Mouse (Mus musculus) CH12.LX (cell line): ENCODE measurements around the gene Ercc8. TPM values are rescaled to one million over a fixed set of nuclear protein-coding genes. Genes with fewer than 3 reads are reported as not detected.

ENCODE experiments used
- DNase-seq: peaks from one replicate; pipeline ENCODE4 v3.0.0-alpha.2; 2013; ENCODE audit errors: extremely low read depth
- H3K27ac ChIP-seq: 2 replicates; pipeline ENCODE4 v1.5.1; 2012; ENCODE audit warnings: low read depth, mild to moderate bottlenecking, control low read depth, moderate library complexity; ENCODE audit not compliant: insufficient read depth
- H3K27me3 ChIP-seq: replicated peaks from 2 replicates; pipeline ENCODE3; 2012; ENCODE audit warnings: inconsistent platforms
- H3K36me3 ChIP-seq, 2 experiments: replicated peaks in 1 of 2; 2 replicates each; pipeline versions ENCODE3 to v1.6.1; 2012; ENCODE audit warnings: inconsistent platforms in 1 of 2, low read length in 1 of 2, mild to moderate bottlenecking in 1 of 2, mixed read lengths in 1 of 2, moderate library complexity in 1 of 2; ENCODE audit not compliant: control insufficient read depth in 1 of 2, insufficient read depth in 1 of 2
- H3K4me1 ChIP-seq, 2 experiments: 2 replicates each; pipeline ENCODE4 v1.6.1; 2012; ENCODE audit warnings: inconsistent platforms in 1 of 2, moderate library complexity in 1 of 2; ENCODE audit not compliant: insufficient read depth in 2 of 2, control insufficient read depth in 1 of 2
- H3K4me2 ChIP-seq: 2 replicates; pipeline ENCODE4 v1.6.1; 2012; ENCODE audit warnings: low read depth, mild to moderate bottlenecking, control low read depth; ENCODE audit not compliant: poor library complexity, insufficient read depth, severe bottlenecking
- H3K4me3 ChIP-seq, 3 experiments: fragments of 150-350 bp in 1 of 3; sonication (generic) in 1 of 3; replicated peaks in 1 of 3; 2 replicates each; pipeline versions ENCODE3 to v1.5.1; 2011 to 2012; ENCODE audit warnings: low read depth in 2 of 3, low read length in 2 of 3, mild to moderate bottlenecking in 2 of 3, moderate library complexity in 2 of 3, control low read depth in 1 of 3, improper control_type of control experiment in 1 of 3, inconsistent platforms in 1 of 3, mixed read lengths in 1 of 3; ENCODE audit not compliant: poor library complexity in 1 of 3
- H3K79me2 ChIP-seq: replicated peaks from 2 replicates; pipeline ENCODE4 v1.6.1; 2012; ENCODE audit warnings: mild to moderate bottlenecking, moderate library complexity; ENCODE audit not compliant: control insufficient read depth, poor library complexity, insufficient read depth, severe bottlenecking; ENCODE audit errors: extremely low read depth
- H3K9ac ChIP-seq: 2 replicates; pipeline ENCODE4 v1.6.1; 2012; ENCODE audit warnings: low read depth, mild to moderate bottlenecking, control low read depth, moderate library complexity; ENCODE audit not compliant: insufficient read depth
- H3K9me3 ChIP-seq: replicated peaks from 2 replicates; pipeline ENCODE3; 2012; ENCODE audit warnings: low read length, inconsistent platforms, mixed read lengths
- BHLHE40 ChIP-seq: IDR thresholded peaks from 2 replicates; pipeline ENCODE4 v1.6.1; 2011; ENCODE audit warnings: mild to moderate bottlenecking, low read depth, low read length, improper control_type of control experiment
- CHD1 ChIP-seq: IDR thresholded peaks from 2 replicates; pipeline ENCODE4 v1.6.1; 2012; ENCODE audit warnings: low read depth, low read length, improper control_type of control experiment, inconsistent platforms
- CHD2 ChIP-seq: IDR thresholded peaks from 2 replicates; pipeline ENCODE4 v1.6.1; 2011; ENCODE audit warnings: low read length, improper control_type of control experiment
- CTCF ChIP-seq, 2 experiments: IDR thresholded peaks in 1 of 2; conservative IDR thresholded peaks in 1 of 2; 2 replicates each; pipeline ENCODE4 v1.5.1; 2011 to 2012; ENCODE audit warnings: low read depth in 2 of 2, low read length in 2 of 2, improper control_type of control experiment in 1 of 2, inconsistent platforms in 1 of 2, mild to moderate bottlenecking in 1 of 2, moderate library complexity in 1 of 2
- ELF1 ChIP-seq: IDR thresholded peaks from 2 replicates; pipeline ENCODE4 v1.6.1; 2014; ENCODE audit warnings: low read depth, mild to moderate bottlenecking, inconsistent platforms, low read length, improper control_type of control experiment
- EP300 ChIP-seq: IDR thresholded peaks from 2 replicates; pipeline ENCODE4 v1.6.1; 2011; ENCODE audit warnings: low read length, improper control_type of control experiment
- GABPA ChIP-seq: IDR thresholded peaks from 2 replicates; pipeline ENCODE4 v1.6.1; 2012; ENCODE audit warnings: low read depth, low read length, improper control_type of control experiment, inconsistent platforms; ENCODE audit not compliant: insufficient replicate concordance
- HCFC1 ChIP-seq: IDR thresholded peaks from 2 replicates; pipeline ENCODE4 v1.6.1; 2012; ENCODE audit warnings: low read depth, mild to moderate bottlenecking, inconsistent platforms, low read length, improper control_type of control experiment
- IRF4 ChIP-seq: IDR thresholded peaks from 2 replicates; pipeline ENCODE4 v1.6.1; 2014; ENCODE audit warnings: low read depth, mild to moderate bottlenecking, inconsistent platforms, low read length, improper control_type of control experiment
- JUN ChIP-seq: IDR thresholded peaks from 2 replicates; pipeline ENCODE4 v1.6.1; 2011; ENCODE audit warnings: low read depth, mild to moderate bottlenecking, low read length, improper control_type of control experiment, moderate library complexity; ENCODE audit not compliant: insufficient read depth
- MAFK ChIP-seq: IDR thresholded peaks from 2 replicates; pipeline ENCODE4 v1.6.1; 2011; ENCODE audit warnings: low read length, improper control_type of control experiment; ENCODE audit not compliant: insufficient replicate concordance
- MAZ ChIP-seq: IDR thresholded peaks from 2 replicates; pipeline ENCODE4 v1.6.1; 2012; ENCODE audit warnings: low read depth, mild to moderate bottlenecking, inconsistent platforms, low read length, improper control_type of control experiment, moderate library complexity
- MEF2A ChIP-seq: IDR thresholded peaks from 2 replicates; pipeline ENCODE4 v1.6.1; 2014; ENCODE audit warnings: low read depth, mild to moderate bottlenecking, inconsistent platforms, low read length, improper control_type of control experiment, borderline replicate concordance
- MYC ChIP-seq: IDR thresholded peaks from 2 replicates; pipeline ENCODE4 v1.6.1; 2011; ENCODE audit warnings: low read depth, mild to moderate bottlenecking, improper control_type of control experiment, low read length
- NRF1 ChIP-seq: IDR thresholded peaks from 2 replicates; pipeline ENCODE4 v1.6.1; 2014; ENCODE audit warnings: low read depth, mild to moderate bottlenecking, inconsistent platforms, low read length, improper control_type of control experiment, moderate library complexity
- SIN3A ChIP-seq: IDR thresholded peaks from 2 replicates; pipeline ENCODE4 v1.6.1; 2012; ENCODE audit warnings: low read length, improper control_type of control experiment, inconsistent platforms
- TBP ChIP-seq: conservative IDR thresholded peaks from 2 replicates; pipeline ENCODE4 v1.6.1; 2011; ENCODE audit warnings: low read depth, low read length, improper control_type of control experiment
- UBTF ChIP-seq: IDR thresholded peaks from 2 replicates; pipeline ENCODE4 v1.6.1; 2012; ENCODE audit warnings: low read depth, mild to moderate bottlenecking, inconsistent platforms, low read length, improper control_type of control experiment, moderate library complexity
- USF1 ChIP-seq: IDR thresholded peaks from 2 replicates; pipeline ENCODE4 v1.6.1; 2014; ENCODE audit warnings: low read depth, mild to moderate bottlenecking, inconsistent platforms, low read length, improper control_type of control experiment
- USF2 ChIP-seq: conservative IDR thresholded peaks from 2 replicates; pipeline ENCODE4 v1.6.1; 2011; ENCODE audit warnings: low read depth, low read length, improper control_type of control experiment
- ZC3H11A ChIP-seq: IDR thresholded peaks from 2 replicates; pipeline ENCODE4 v1.6.1; 2012; ENCODE audit warnings: low read depth, mild to moderate bottlenecking, inconsistent platforms, low read length, improper control_type of control experiment
- dilution Hi-C: fragments of 300-500 bp; cut with MboI; formaldehyde crosslinking; loops from 2 replicates; pipeline ENCODE4 v1.14.3; 2020; ENCODE audit warnings: low sequenced_read_pairs; ENCODE audit not compliant: extremely low pct_unique_long_range_greater_than_20kb, extremely low pct_ligation_motif_present
- in situ Hi-C: fragments of 300-500 bp; cut with MboI; formaldehyde crosslinking; loops from 3 replicates; pipeline ENCODE4 v1.14.3; 2019; ENCODE audit warnings: low sequenced_read_pairs, low pct_ligation_motif_present, low pct_unique_long_range_greater_than_20kb, mixed read lengths
- polyA plus RNA-seq: library from polyadenylated mRNA; unstranded; fragments of >175 nt; gene quantifications from 2 replicates; pipeline ENCODE4 v1.2.1, GENCODE M21; 2012; ENCODE audit warnings: low read depth; ENCODE audit not compliant: insufficient read length
- total RNA-seq, 2 experiments: library from RNA; depleted of rRNA; stranded (reverse); fragments of 300-350 nt in 1 of 2; fragments of >200 nt in 1 of 2; gene quantifications; 2 replicates each; pipeline ENCODE4 v1.2.3; 2012 to 2014

Gene Ercc8
- total and polyA plus RNA-seq, 3 experiments = 20.0 to 29.4 (median 20.7) TPM

DNA sequence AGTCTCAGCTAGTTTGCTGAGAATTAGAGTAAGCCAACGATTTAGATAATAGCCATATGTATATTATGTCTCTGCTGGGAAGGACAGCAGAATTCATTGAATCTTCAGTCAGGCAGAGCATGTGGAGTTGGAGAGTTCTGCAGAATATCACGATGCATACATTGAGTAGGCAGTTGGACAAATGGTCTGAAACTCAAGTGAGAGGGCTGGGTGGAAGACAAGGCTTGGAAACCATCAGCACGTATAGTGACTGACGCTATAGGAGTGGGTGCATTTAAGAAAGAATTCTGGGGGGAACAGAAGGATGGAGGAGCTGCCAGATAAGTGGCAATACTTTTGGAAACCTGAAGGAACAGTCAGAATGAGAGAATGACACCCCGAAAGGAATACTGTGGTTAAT lies 27.8 kb upstream of the Ercc8 start:
- no peak for TF ChIP-seq HCFC1
- no peak for TF ChIP-seq EP300
- no peak for TF ChIP-seq TBP
- TF ChIP-seq MAFK = no peak
- no peak for TF ChIP-seq MEF2A
- TF ChIP-seq BHLHE40 = no peak
- TF ChIP-seq MYC = no peak
- TF ChIP-seq CTCF (conservative IDR thresholded peaks at IDR 0.05 in 1 of 2, IDR thresholded peaks at IDR 0.05 in 1 of 2; ENCODE audit: low read depth in 2 of 2, low read length in 2 of 2) = no peak
- no peak for TF ChIP-seq ZC3H11A
- TF ChIP-seq NRF1 = no peak
- no peak for TF ChIP-seq UBTF
- TF ChIP-seq CHD2 = no peak
- no peak for TF ChIP-seq CHD1
- TF ChIP-seq GABPA = no peak
- TF ChIP-seq, all 38 proteins: peak for 0
- Histone ChIP-seq H3K9me3 (peaks cover 4% of the 10 kb centered on the region), H3K4me1 (peaks cover 3 to 30% of the 10 kb centered on the region in 2 experiments; a peak in 3 of 4 replicates), H3K9ac (no peak overlapping the region), H3K79me2 (peaks cover 2% of the 10 kb centered on the region; the same call in 1 of the 2 replicates), H3K36me3 (peaks cover 2 to 15% of the 10 kb centered on the region in 2 experiments), H3K4me2 (no peak overlapping the region), H3K27ac (no peak overlapping the region), H3K27me3 (no peaks in the 10 kb centered on the region), H3K4me3 (no peak overlapping the region)
- dilution Hi-C loops (no loop called here), in situ Hi-C loops (loop anchor here (25.0 kb wide), 2 partner anchors 668 to 1018 kb away; no protein-coding TSS in a partner anchor)
- DNase-seq = no peak

DNA sequence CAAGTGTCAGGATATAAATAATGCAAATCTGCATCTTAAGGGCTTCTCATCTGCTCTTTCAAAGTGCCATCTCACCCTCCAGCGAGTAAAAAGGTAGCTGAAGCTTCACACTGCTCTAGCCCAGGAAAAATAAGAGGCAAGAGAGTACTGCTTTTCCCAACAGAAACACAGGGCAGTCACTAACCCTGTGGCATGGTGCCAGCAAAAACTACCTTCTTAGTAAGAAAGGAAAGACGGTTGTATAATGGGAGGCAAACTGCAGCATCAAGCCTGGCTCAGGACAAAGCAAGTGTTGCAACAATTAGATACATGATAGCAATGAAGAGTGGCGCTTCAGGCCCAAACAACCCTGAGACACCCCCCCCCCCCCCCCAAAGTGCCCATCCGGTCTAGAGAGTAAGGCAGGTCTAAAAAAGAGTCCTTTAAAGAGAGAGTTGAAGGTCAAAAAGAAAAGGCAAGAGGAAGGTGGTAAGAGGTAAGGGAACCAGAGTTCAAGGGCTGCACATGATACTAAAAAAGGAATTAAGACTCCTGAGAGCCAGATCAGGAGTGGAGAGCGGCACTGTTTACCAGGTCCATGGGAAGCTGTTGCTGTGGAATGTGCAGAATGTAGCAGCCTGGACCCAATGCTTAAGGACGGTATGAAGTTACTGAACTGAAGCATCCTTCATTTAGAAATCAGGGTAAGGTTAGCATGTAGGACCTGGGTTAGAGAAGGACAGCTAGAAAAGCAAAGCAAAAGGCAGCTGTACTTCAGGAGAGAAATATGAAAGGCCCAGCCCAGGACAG lies 26.3 kb upstream of the Ercc8 start:
- H3K36me3 ChIP-seq = peaks cover 2 to 10% of the 10 kb centered on the region in 2 experiments

More for the DNA sequence above, 26.3 kb upstream of the Ercc8 start:
- no peak for DNase-seq
- in situ Hi-C loops = loop anchor here (25.0 kb wide), 2 partner anchors 670 to 1020 kb away; no protein-coding TSS in a partner anchor
- Histone ChIP-seq H3K9ac (peak overlapping the region; percentile 38), H3K27ac (no peak overlapping the region), H3K4me3 (no peak overlapping the region), H3K4me1 (peaks cover 3 to 34% of the 10 kb centered on the region in 2 experiments; a peak in 3 of 4 replicates), H3K4me2 (peak overlapping the region; percentile 72), H3K27me3 (no peaks in the 10 kb centered on the region), H3K9me3 (peaks cover 4% of the 10 kb centered on the region), H3K79me2 (peaks cover 2% of the 10 kb centered on the region; the same call in 1 of the 2 replicates)
- TF ChIP-seq TBP = no peak
- TF ChIP-seq IRF4 = no peak
- no peak for TF ChIP-seq JUN
- TF ChIP-seq HCFC1 = no peak
- TF ChIP-seq USF1 = no peak
- TF ChIP-seq USF2 = no peak
- no peak for TF ChIP-seq MAZ
- TF ChIP-seq SIN3A = no peak
- TF ChIP-seq ELF1 = no peak
- dilution Hi-C loops = no loop called here
